Mouse (Mus musculus) stomach, postnatal 0 days (tissue): ENCODE data around the gene Ttn. TPM values are rescaled to one million over a fixed set of nuclear protein-coding genes. Genes with fewer than 3 reads are reported as not detected.

ENCODE experiments used
- ATAC-seq: fragments of 200-750 bp; cut with Nextera tagmentation; 2 replicates; pipeline ENCODE4 v1.8.0; 2017; ENCODE audit not compliant: low FRiP score, low TSS enrichment
- DNase-seq: peaks from one replicate; pipeline ENCODE4 v3.0.0-alpha.2; 2016; ENCODE audit warnings: low spot score
- H3K27ac ChIP-seq: fragments of 300-500 bp; sonication (generic); replicated peaks from 2 replicates; pipeline ENCODE4 v1.5.1; 2014; ENCODE audit warnings: mild to moderate bottlenecking, control low read depth
- H3K27me3 ChIP-seq: fragments of 300-500 bp; sonication (generic); 2 replicates; pipeline ENCODE4 v1.6.1; 2014; ENCODE audit warnings: low read length; ENCODE audit not compliant: control insufficient read depth, insufficient read depth
- H3K36me3 ChIP-seq: fragments of 300-500 bp; sonication (generic); 2 replicates; pipeline ENCODE4 v1.6.1; 2014; ENCODE audit warnings: low read length, mixed read lengths; ENCODE audit not compliant: control insufficient read depth, insufficient read depth
- H3K4me1 ChIP-seq: fragments of 300-500 bp; sonication (generic); replicated peaks from 2 replicates; pipeline ENCODE4 v1.6.1; 2014; ENCODE audit warnings: antibody characterized with exemption; ENCODE audit not compliant: control insufficient read depth, insufficient read depth
- H3K4me2 ChIP-seq: fragments of 300-500 bp; sonication (generic); replicated peaks from 2 replicates; pipeline ENCODE4 v1.6.1; 2014; ENCODE audit warnings: low read depth, mild to moderate bottlenecking, control low read depth, moderate library complexity
- H3K4me3 ChIP-seq: fragments of 300-500 bp; sonication (generic); 2 replicates; pipeline ENCODE4 v1.5.1; 2014; ENCODE audit warnings: low read depth, low read length, control low read depth
- H3K9ac ChIP-seq: fragments of 300-500 bp; sonication (generic); 2 replicates; pipeline ENCODE4 v1.6.1; 2014; ENCODE audit warnings: mild to moderate bottlenecking, low read length, control low read depth, mixed read lengths
- H3K9me3 ChIP-seq: fragments of 300-500 bp; sonication (generic); 2 replicates; pipeline ENCODE4 v1.6.1; 2016; ENCODE audit warnings: low read length; ENCODE audit not compliant: control insufficient read depth
- CTCF ChIP-seq: IDR thresholded peaks from 2 replicates; pipeline ENCODE4 v1.5.1; 2016; ENCODE audit warnings: antibody characterized with exemption, low read depth, mild to moderate bottlenecking, moderate library complexity
- EP300 ChIP-seq: optimal IDR thresholded peaks from 2 replicates; pipeline ENCODE3; 2016; ENCODE audit warnings: antibody characterized with exemption
- WGBS: fragments of 180-500 bp; shearing (Covaris S2); extraction: QIAGEN DNeasy Blood & Tissue Kit; methylation state at CpG from one replicate; pipeline ENCODE4 v1.1.7; 2014; 5-methylcytosine and 5-hydroxymethylcytosine counted together
- polyA plus RNA-seq: library from polyadenylated mRNA; unstranded; fragments of >200 nt; fragmentation: Nextera tagmentation; extraction: Ambion mirVana; gene quantifications from 2 replicates; pipeline ENCODE4 v1.2.1, GENCODE M21; 2015

Ttn gene
- polyA plus RNA-seq, 1 experiment from 2014 or later, result 0.70 TPM

DNA sequence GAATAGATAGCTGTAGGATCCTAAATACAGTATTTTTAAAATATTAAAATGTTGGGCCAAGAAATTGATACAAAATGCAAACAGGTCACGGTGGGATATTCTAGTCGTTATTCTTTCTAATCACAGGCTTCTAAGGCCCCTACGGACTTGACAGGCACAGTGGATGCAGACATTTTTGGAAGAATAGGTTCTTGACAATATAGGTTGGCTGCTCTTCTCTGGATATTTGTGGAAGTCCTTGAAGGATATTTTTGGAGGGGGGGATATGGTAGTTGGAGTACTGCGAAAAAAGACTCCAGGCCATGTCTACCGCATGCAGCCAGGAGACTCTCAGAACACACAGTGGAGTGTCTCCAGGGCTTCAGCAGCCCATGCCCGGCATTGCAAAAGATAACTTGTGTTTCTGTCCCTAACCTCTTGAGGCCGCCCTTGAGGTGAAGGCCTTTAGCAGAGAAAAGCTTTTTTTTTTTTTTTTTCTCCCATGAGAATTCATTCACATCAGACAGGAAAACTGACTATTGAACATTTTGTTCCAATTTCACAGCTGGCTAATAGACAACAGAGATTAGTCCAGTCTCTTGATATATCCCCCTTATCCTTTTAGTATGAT lies 308.8 kb downstream of the Ttn start:
- Histone ChIP-seq H3K36me3 (no peaks in the 10 kb centered on the region), H3K4me3 (peak overlapping the region; percentile 56), H3K4me1 (no peaks in the 10 kb centered on the region), H3K9ac (no peak overlapping the region), H3K27ac (peak overlapping the region; percentile 89), H3K9me3 (no peaks in the 10 kb centered on the region), H3K4me2 (peak overlapping the region; percentile 65; the same call in 1 of the 2 replicates), H3K27me3 (no peaks in the 10 kb centered on the region)
- peak; percentile 42 for DNase-seq
- peak; percentile 59 for TF ChIP-seq CTCF
- no peak for TF ChIP-seq EP300
- no peak for ATAC-seq
- WGBS, result 40% methylated on average over 7 of the region's 7 CpGs

DNA sequence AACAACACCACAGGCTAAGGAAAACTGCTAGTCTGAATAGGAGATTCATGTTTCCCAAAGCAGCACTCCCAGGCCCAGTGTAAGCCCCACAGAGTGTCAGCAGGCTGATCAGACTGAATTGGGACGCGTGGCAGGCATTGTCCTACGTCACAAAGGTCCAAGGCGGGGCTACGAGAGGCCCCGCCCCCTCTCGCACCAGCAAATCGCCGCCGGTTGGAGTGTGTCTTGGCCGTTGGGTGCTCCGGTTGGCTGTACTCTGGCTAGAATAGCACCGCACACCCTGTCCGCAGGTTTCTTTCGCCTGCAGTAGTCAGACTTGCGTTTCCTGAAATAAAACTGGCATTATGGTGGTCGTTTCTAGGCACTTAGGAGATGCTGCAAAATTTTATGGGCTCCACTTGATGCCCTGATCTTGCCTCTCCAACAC lies 309.4 kb downstream of the Ttn start, which contains the start of gene Fkbp7:
TSS of gene Fkbp7 (minus strand) at position 151 of the 427 bp plus-strand sequence.
- WGBS, result 3% methylated on average over 17 of the region's 17 CpGs

DNA sequence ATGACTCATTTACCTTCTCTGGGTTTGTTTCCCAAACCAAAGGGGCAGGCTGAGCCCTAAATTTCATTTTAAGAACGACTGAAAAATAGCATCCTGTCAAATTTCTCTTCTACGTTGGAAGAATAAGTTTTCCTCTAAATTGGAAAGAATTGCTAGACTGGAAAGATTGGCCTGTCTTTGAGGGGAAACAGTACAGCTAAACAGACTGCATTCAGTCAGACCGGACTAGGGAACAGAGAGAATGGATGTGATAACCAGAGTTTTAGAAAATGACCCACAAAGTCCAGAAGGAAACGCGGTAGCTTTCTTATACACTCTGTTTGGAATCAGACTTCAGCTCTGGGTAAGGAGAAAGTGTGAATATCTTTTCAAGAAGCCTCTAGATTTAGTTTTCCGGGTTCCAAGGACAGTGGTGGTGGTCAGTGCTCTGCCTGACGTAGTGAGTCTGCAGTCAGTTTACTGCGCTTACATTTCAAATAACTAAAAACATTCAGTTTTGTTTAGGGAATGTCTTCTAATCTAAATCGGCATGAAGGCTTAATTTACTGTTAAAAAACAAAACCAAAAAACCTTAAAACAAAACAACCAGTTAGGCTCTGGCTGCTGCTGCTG lies 310.1 kb downstream of the Ttn start:
- peak overlapping the region; percentile 89 for H3K27ac ChIP-seq
- no peaks in the 10 kb centered on the region for H3K9me3 ChIP-seq
- H3K27me3 ChIP-seq, result no peaks in the 10 kb centered on the region
- no peaks in the 10 kb centered on the region for H3K4me1 ChIP-seq
- no peaks in the 10 kb centered on the region for H3K36me3 ChIP-seq
- WGBS, result 6% methylated on average over 9 of the region's 9 CpGs
- peak overlapping the region; percentile 65 for H3K4me2 ChIP-seq
- no peak for ATAC-seq
- no peak for DNase-seq
- H3K4me3 ChIP-seq, result peak overlapping the region; percentile 56
- TF ChIP-seq CTCF (no peak), EP300 (no peak)
- peak overlapping the region; percentile 66 for H3K9ac ChIP-seq

More for the DNA sequence above, 309.4 kb downstream of the Ttn start, which contains the start of gene Fkbp7:
- Histone ChIP-seq H3K9me3 (no peaks in the 10 kb centered on the region), H3K9ac (peak within 1 kb of the TSS; percentile 66), H3K4me3 (peak within 1 kb of the TSS; percentile 56), H3K27me3 (no peaks in the 10 kb centered on the region), H3K4me1 (no peaks in the 10 kb centered on the region), H3K27ac (peak within 1 kb of the TSS; percentile 89), H3K4me2 (peak within 1 kb of the TSS; percentile 65), H3K36me3 (no peaks in the 10 kb centered on the region)
- DNase-seq, result peak; percentile 94
- peak; percentile 93 for ATAC-seq
- TF ChIP-seq CTCF (no peak), EP300 (no peak)

- H3K36me3 ChIP-seq, result no peaks in the 10 kb centered on the region
- H3K27me3 ChIP-seq, result no peaks in the 10 kb centered on the region
- H3K4me3 ChIP-seq, result peak overlapping the region; percentile 56
- peak overlapping the region; percentile 66; the same call in 1 of the 2 replicates for H3K9ac ChIP-seq
- TF ChIP-seq CTCF, result no peak
- no peak for TF ChIP-seq EP300
- DNase-seq, result no peak
- 73% methylated on average over 6 of the region's 6 CpGs for WGBS
- no peak for ATAC-seq
- H3K27ac ChIP-seq, result no peak overlapping the region
- H3K9me3 ChIP-seq, result no peaks in the 10 kb centered on the region
- peak overlapping the region; percentile 65 for H3K4me2 ChIP-seq
- H3K4me1 ChIP-seq, result no peaks in the 10 kb centered on the region
Observed at GRCm38 (mm10) chr2:76671641-76672040, 310.7 kb downstream of the Ttn start.

DNA sequence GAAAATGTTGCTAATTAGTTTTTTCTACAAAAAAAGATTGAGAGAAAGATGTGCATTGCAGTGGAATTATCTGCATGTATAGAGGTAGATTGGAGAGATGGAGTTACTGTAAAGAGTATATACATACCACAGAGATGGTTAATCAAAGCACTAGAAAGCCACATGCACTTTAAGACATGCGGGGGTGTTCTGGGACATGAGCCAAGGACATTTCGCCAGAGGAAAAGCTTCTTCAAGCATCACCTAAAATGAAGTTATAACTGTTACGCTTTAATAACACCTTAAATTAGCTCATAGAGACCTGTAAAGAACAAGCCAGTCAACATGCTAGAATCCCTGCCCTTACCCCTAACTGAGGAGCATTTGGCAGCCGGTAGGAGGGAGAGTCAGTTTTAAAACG lies 315.1 kb downstream of the Ttn start:
- no peak overlapping the region for H3K27ac ChIP-seq
- no peaks in the 10 kb centered on the region for H3K9me3 ChIP-seq
- TF ChIP-seq EP300 (no peak), CTCF (no peak)
- H3K4me1 ChIP-seq, result no peaks in the 10 kb centered on the region
- H3K27me3 ChIP-seq, result no peaks in the 10 kb centered on the region
- DNase-seq, result no peak
- H3K4me2 ChIP-seq, result no peak overlapping the region
- no peak for ATAC-seq
- H3K4me3 ChIP-seq, result no peak overlapping the region
- H3K9ac ChIP-seq, result no peak overlapping the region
- WGBS, result 64% methylated on average over 5 of the region's 5 CpGs
- H3K36me3 ChIP-seq, result peaks cover 9% of the 10 kb centered on the region; the same call in 1 of the 2 replicates

GRCm38 (mm10) chr2:76665531-76665930 lies 316.8 kb downstream of the Ttn start:
- no peaks in the 10 kb centered on the region for H3K27me3 ChIP-seq
- 97% methylated on average over 7 of the region's 7 CpGs for WGBS
- no peak overlapping the region for H3K4me3 ChIP-seq
- TF ChIP-seq CTCF (no peak), EP300 (no peak)
- H3K36me3 ChIP-seq, result peaks cover 9% of the 10 kb centered on the region; the same call in 1 of the 2 replicates
- no peak overlapping the region for H3K4me2 ChIP-seq
- H3K4me1 ChIP-seq, result no peaks in the 10 kb centered on the region
- ATAC-seq (no peak), DNase-seq (no peak)
- H3K9ac ChIP-seq, result no peak overlapping the region
- H3K27ac ChIP-seq, result no peak overlapping the region
- H3K9me3 ChIP-seq, result no peaks in the 10 kb centered on the region
